Mouse (Mus musculus) CH12.LX (cell line): Measurements from ENCODE around the gene Csmd2.

Source experiments
- CTCF ChIP-seq, 2 experiments: IDR thresholded peaks in 1 of 2; conservative IDR thresholded peaks in 1 of 2; 2 replicates each; pipeline ENCODE4 v1.5.1; 2011 to 2012; ENCODE audit warnings: low read depth in 2 of 2, low read length in 2 of 2, improper control_type of control experiment in 1 of 2, inconsistent platforms in 1 of 2, mild to moderate bottlenecking in 1 of 2, moderate library complexity in 1 of 2
- PAX5 ChIP-seq: IDR thresholded peaks from 2 replicates; pipeline ENCODE4 v1.6.1; 2012; ENCODE audit warnings: low read length, inconsistent platforms, mixed read lengths

- no peak for TF ChIP-seq PAX5
- no peak for TF ChIP-seq CTCF (conservative IDR thresholded peaks at IDR 0.05 in 1 of 2, IDR thresholded peaks at IDR 0.05 in 1 of 2; ENCODE audit: low read depth in 2 of 2, low read length in 2 of 2)
Measured at GRCm38 (mm10) chr4:128610706-128611105, 623.0 kb downstream of the Csmd2 start.
